Mouse (Mus musculus) embryonic fibroblast, embryonic 13.5 days (primary cell): Measurements from ENCODE around the gene Bean1.

Experiments
- CTCF ChIP-seq: IDR thresholded peaks from 2 replicates; pipeline ENCODE4 v1.5.1; 2011; ENCODE audit warnings: mild to moderate bottlenecking, control low read depth, low read length, moderate library complexity, borderline replicate concordance; ENCODE audit not compliant: insufficient read depth
- POLR2A ChIP-seq: IDR thresholded peaks from 2 replicates; pipeline ENCODE4 v1.6.1; 2011; ENCODE audit warnings: low read depth, mild to moderate bottlenecking, control low read depth, low read length, moderate library complexity

GRCm38 (mm10) chr8:104131414-104131975 is 38.7 kb upstream of the Bean1 start:
- TF ChIP-seq POLR2A = no peak
- TF ChIP-seq CTCF = no peak
